Mouse (Mus musculus): ENCODE measurements around the gene Gprc5b. TPM values are rescaled to one million over a fixed set of nuclear protein-coding genes. Genes with fewer than 3 reads are reported as not detected.
A peak's percentile ranks its signal among the peaks of the same experiment; 100 is the strongest.

Gene Gprc5b
- total RNA-seq, 2 experiments from 2014 or later: 110 to 125 TPM

- DNase-seq (ENCODE audit: extremely low spot score in 1 of 2, low spot score in 1 of 2): no peak
Observed at GRCm38 (mm10) chr7:118991341-118991884, 3.6 kb downstream of the Gprc5b start.

GRCm38 (mm10) chr7:118990282-118990681, 4.7 kb downstream of the Gprc5b start:
- no peak for DNase-seq (ENCODE audit: extremely low spot score in 1 of 2, low spot score in 1 of 2)

- DNase-seq (ENCODE audit: extremely low spot score in 1 of 2, low spot score in 1 of 2): no peak
Observed at GRCm38 (mm10) chr7:118989275-118989856, 5.6 kb downstream of the Gprc5b start.

GRCm38 (mm10) chr7:118986369-118986768, 8.6 kb downstream of the Gprc5b start:
- DNase-seq (ENCODE audit: extremely low spot score in 1 of 2, low spot score in 1 of 2): no peak

GRCm38 (mm10) chr7:118985786-118986185, 9.2 kb downstream of the Gprc5b start:
- no peak for DNase-seq (ENCODE audit: extremely low spot score in 1 of 2, low spot score in 1 of 2)

GRCm38 (mm10) chr7:118983961-118984360, 11.1 kb downstream of the Gprc5b start:
- peak; percentile 58 to 73 for DNase-seq (ENCODE audit: extremely low spot score in 1 of 2, low spot score in 1 of 2)

- DNase-seq (ENCODE audit: extremely low spot score in 1 of 2, low spot score in 1 of 2): no peak
Observed at GRCm38 (mm10) chr7:118982586-118982985, 12.4 kb downstream of the Gprc5b start.

GRCm38 (mm10) chr7:118981831-118982230, 13.2 kb downstream of the Gprc5b start:
- DNase-seq (ENCODE audit: extremely low spot score in 1 of 2, low spot score in 1 of 2): no peak

GRCm38 (mm10) chr7:118981346-118981745, 13.7 kb downstream of the Gprc5b start:
- no peak for DNase-seq (ENCODE audit: extremely low spot score in 1 of 2, low spot score in 1 of 2)

GRCm38 (mm10) chr7:118979708-118980107, 15.3 kb downstream of the Gprc5b start:
- DNase-seq (ENCODE audit: extremely low spot score in 1 of 2, low spot score in 1 of 2): no peak

GRCm38 (mm10) chr7:118979121-118979520, 15.9 kb downstream of the Gprc5b start:
- no peak for DNase-seq (ENCODE audit: extremely low spot score in 1 of 2, low spot score in 1 of 2)

GRCm38 (mm10) chr7:118977167-118977543, 17.9 kb downstream of the Gprc5b start:
- no peak for DNase-seq (ENCODE audit: extremely low spot score in 1 of 2, low spot score in 1 of 2)

- peak in 1 of 2 experiments; percentile 61 for DNase-seq (ENCODE audit: extremely low spot score in 1 of 2, low spot score in 1 of 2)
Observed at GRCm38 (mm10) chr7:118976414-118977166, 18.4 kb downstream of the Gprc5b start.

- DNase-seq (ENCODE audit: extremely low spot score in 1 of 2, low spot score in 1 of 2): no peak
Observed at GRCm38 (mm10) chr7:118975837-118976236, 19.2 kb downstream of the Gprc5b start.

- no peak for DNase-seq (ENCODE audit: extremely low spot score in 1 of 2, low spot score in 1 of 2)
Observed at GRCm38 (mm10) chr7:118973377-118973776, 21.6 kb downstream of the Gprc5b start.

- DNase-seq (ENCODE audit: extremely low spot score in 1 of 2, low spot score in 1 of 2): no peak
Observed at GRCm38 (mm10) chr7:118972306-118972705, 22.7 kb downstream of the Gprc5b start.

GRCm38 (mm10) chr7:118971499-118971898, 23.5 kb downstream of the Gprc5b start:
- DNase-seq (ENCODE audit: extremely low spot score in 1 of 2, low spot score in 1 of 2): no peak

GRCm38 (mm10) chr7:118968870-118969269, 26.1 kb downstream of the Gprc5b start:
- no peak for DNase-seq (ENCODE audit: extremely low spot score in 1 of 2, low spot score in 1 of 2)

- no peak for DNase-seq (ENCODE audit: extremely low spot score in 1 of 2, low spot score in 1 of 2)
Observed at GRCm38 (mm10) chr7:118965198-118965597, 29.8 kb downstream of the Gprc5b start.

- DNase-seq (ENCODE audit: extremely low spot score in 1 of 2, low spot score in 1 of 2): no peak
Observed at GRCm38 (mm10) chr7:118964777-118965176, 30.2 kb downstream of the Gprc5b start.

GRCm38 (mm10) chr7:118959209-118959608, 35.8 kb downstream of the Gprc5b start:
- DNase-seq (ENCODE audit: extremely low spot score in 1 of 2, low spot score in 1 of 2): no peak

Measured in layer of hippocampus, postnatal 25 days (tissue).